Mouse (Mus musculus) small intestine, adult 2 months (tissue): ENCODE results near the gene Acaa1a. TPM values are rescaled to one million over a fixed set of nuclear protein-coding genes. Genes with fewer than 3 reads are reported as not detected.
A peak's percentile ranks its signal among the peaks of the same experiment; 100 is the strongest.

Experiments
- H3K27ac ChIP-seq: fragments of 200-500 bp; 2 replicates; pipeline ENCODE4 v1.5.1; 2012; ENCODE audit warnings: low read depth, low read length, control low read depth, inconsistent platforms; ENCODE audit not compliant: insufficient read depth
- H3K27me3 ChIP-seq: fragments of 200-500 bp; 2 replicates; pipeline ENCODE4 v1.6.1; 2012; ENCODE audit warnings: mild to moderate bottlenecking, moderate library complexity, low read length, inconsistent platforms; ENCODE audit not compliant: control insufficient read depth, insufficient read depth
- H3K36me3 ChIP-seq: fragments of 200-500 bp; 2 replicates; pipeline ENCODE4 v1.6.1; 2012; ENCODE audit warnings: mild to moderate bottlenecking, low read length, control low read depth, inconsistent platforms; ENCODE audit not compliant: control insufficient read depth, insufficient read depth
- H3K4me1 ChIP-seq: fragments of 200-500 bp; 2 replicates; pipeline ENCODE4 v1.6.1; 2012; ENCODE audit warnings: low read length, inconsistent platforms, mixed read lengths; ENCODE audit not compliant: control insufficient read depth, insufficient read depth, insufficient read length
- H3K4me3 ChIP-seq: fragments of 200-500 bp; 2 replicates; pipeline ENCODE4 v1.5.1; 2012; ENCODE audit warnings: low read depth, mild to moderate bottlenecking, control low read depth, inconsistent platforms, low read length, moderate library complexity
- CTCF ChIP-seq: fragments of 200-500 bp; IDR thresholded peaks from 2 replicates; pipeline ENCODE4 v1.5.1; 2012; ENCODE audit warnings: low read depth, mild to moderate bottlenecking, control low read depth, inconsistent platforms, low read length, moderate library complexity, mixed read lengths; ENCODE audit not compliant: insufficient replicate concordance, insufficient read length; ENCODE audit errors: extremely low read depth
- POLR2A ChIP-seq: fragments of 200-500 bp; IDR thresholded peaks from 2 replicates; pipeline ENCODE4 v1.6.1; 2012; ENCODE audit warnings: low read depth, mild to moderate bottlenecking, control low read depth, inconsistent platforms, low read length, moderate library complexity
- WGBS: fragments of 180-500 bp; shearing (Covaris S2); methylation state at CpG from one replicate; pipeline ENCODE4 v1.1.7; 2018; 5-methylcytosine and 5-hydroxymethylcytosine counted together
- polyA plus RNA-seq: library from polyadenylated mRNA; depleted of rRNA; stranded (reverse); fragments of >200 nt; gene quantifications from 2 replicates; pipeline ENCODE4 v1.2.3, GENCODE M21; 2012

Acaa1a gene
- polyA plus RNA-seq, 1 experiment: 776 TPM

- TF ChIP-seq POLR2A: no peak
- no peak for TF ChIP-seq CTCF
- H3K27ac ChIP-seq: no peak overlapping the region
- no peaks in the 10 kb centered on the region for H3K27me3 ChIP-seq
- H3K4me3 ChIP-seq: no peak overlapping the region
- 85% methylated on average over 10 of the region's 10 CpGs for WGBS
- H3K4me1 ChIP-seq: no peaks in the 10 kb centered on the region
- peaks cover 41% of the 10 kb centered on the region for H3K36me3 ChIP-seq
Measured at GRCm38 (mm10) chr9:119350947-119351705, 11.7 kb downstream of the Acaa1a start.

DNA sequence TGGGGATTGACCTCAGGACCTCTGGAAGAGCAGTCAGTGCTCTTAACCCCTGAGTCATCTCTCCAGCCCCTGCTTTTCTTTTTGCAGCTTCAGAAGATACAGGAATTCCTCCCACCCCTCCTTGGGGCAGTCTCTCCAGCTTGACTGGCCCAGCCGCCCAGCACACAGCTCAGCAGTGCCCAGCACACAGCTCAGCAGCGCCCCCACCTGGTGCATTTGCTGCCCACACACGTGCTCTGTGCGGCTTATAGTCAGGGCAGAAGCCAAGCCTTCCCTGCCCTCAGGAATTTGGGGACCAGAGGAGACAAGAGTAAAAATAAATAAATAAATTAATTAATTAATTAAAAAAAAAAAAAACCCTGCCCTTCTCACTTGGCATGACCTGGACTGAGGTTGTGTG, 12.6 kb downstream of the Acaa1a start:
- 25% methylated on average over 4 of the region's 4 CpGs for WGBS
- TF ChIP-seq CTCF (peak; percentile 78), POLR2A (no peak)
- Histone ChIP-seq H3K36me3 (peaks cover 34% of the 10 kb centered on the region), H3K27ac (no peak overlapping the region), H3K27me3 (no peaks in the 10 kb centered on the region), H3K4me1 (no peaks in the 10 kb centered on the region), H3K4me3 (no peak overlapping the region)

DNA sequence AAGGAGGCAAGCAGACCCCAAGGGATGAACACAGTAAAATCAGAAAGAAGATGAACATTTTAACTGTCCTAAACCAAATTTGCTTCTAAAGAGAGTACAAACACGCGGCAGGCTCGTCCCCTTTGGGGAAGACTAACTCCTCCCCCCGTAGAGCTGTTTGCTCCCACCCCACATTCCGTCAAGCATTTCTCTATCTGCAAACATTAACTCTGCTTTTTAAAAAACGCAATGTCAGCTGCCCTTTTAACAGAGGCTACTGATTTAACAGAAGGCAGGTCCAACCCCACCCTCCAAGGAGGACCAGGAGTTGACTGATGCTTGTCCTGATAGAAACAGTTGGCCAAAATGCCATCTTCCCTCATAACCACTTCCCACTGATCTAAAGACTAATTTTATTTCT, 14.4 kb downstream of the Acaa1a start:
- no peaks in the 10 kb centered on the region for H3K27me3 ChIP-seq
- WGBS: 71% methylated on average over 6 of the region's 6 CpGs
- H3K4me1 ChIP-seq: peaks cover 2% of the 10 kb centered on the region; the same call in 1 of the 2 replicates
- no peak overlapping the region for H3K27ac ChIP-seq
- H3K4me3 ChIP-seq: no peak overlapping the region
- TF ChIP-seq POLR2A (no peak), CTCF (no peak)
- H3K36me3 ChIP-seq: peaks cover 19% of the 10 kb centered on the region

- Histone ChIP-seq H3K4me1 (peaks cover 2% of the 10 kb centered on the region; the same call in 1 of the 2 replicates), H3K36me3 (peaks cover 7% of the 10 kb centered on the region), H3K27ac (no peak overlapping the region), H3K27me3 (no peaks in the 10 kb centered on the region), H3K4me3 (no peak overlapping the region)
- TF ChIP-seq CTCF (no peak), POLR2A (no peak)
- WGBS: 84% methylated on average over 6 of the region's 6 CpGs
Measured at GRCm38 (mm10) chr9:119355943-119356342, 16.5 kb downstream of the Acaa1a start.

- H3K27me3 ChIP-seq: no peaks in the 10 kb centered on the region
- H3K4me1 ChIP-seq: peaks cover 2% of the 10 kb centered on the region; the same call in 1 of the 2 replicates
- WGBS: 1% methylated on average over 65 of the region's 65 CpGs
- TF ChIP-seq POLR2A (peak; percentile 57; the same call in 1 of the 2 replicates), CTCF (peak; percentile 79)
- no peak within 1 kb of the TSS for H3K27ac ChIP-seq
- H3K36me3 ChIP-seq: no peaks in the 10 kb centered on the region
- peak within 1 kb of the TSS; percentile 78 for H3K4me3 ChIP-seq
Measured at GRCm38 (mm10) chr9:119357331-119358057, 18.0 kb downstream of the Acaa1a start, which contains the start of gene Xylb. Xylb (plus strand) TSS chr9:119357381.

GRCm38 (mm10) chr9:119358058-119358429, 18.6 kb downstream of the Acaa1a start:
- 16% methylated on average over 9 of the region's 9 CpGs for WGBS
- H3K4me3 ChIP-seq: peak overlapping the region; percentile 78
- H3K27ac ChIP-seq: no peak overlapping the region
- H3K27me3 ChIP-seq: no peaks in the 10 kb centered on the region
- H3K36me3 ChIP-seq: no peaks in the 10 kb centered on the region
- TF ChIP-seq CTCF: no peak
- no peak for TF ChIP-seq POLR2A
- peaks cover 5% of the 10 kb centered on the region; the same call in 1 of the 2 replicates for H3K4me1 ChIP-seq

GRCm38 (mm10) chr9:119361416-119361815, 21.9 kb downstream of the Acaa1a start:
- 91% methylated on average over 5 of the region's 5 CpGs for WGBS
- H3K27me3 ChIP-seq: no peaks in the 10 kb centered on the region
- H3K4me1 ChIP-seq: peaks cover 8% of the 10 kb centered on the region; the same call in 1 of the 2 replicates
- H3K4me3 ChIP-seq: no peak overlapping the region
- TF ChIP-seq CTCF (no peak), POLR2A (no peak)
- H3K36me3 ChIP-seq: no peaks in the 10 kb centered on the region
- no peak overlapping the region for H3K27ac ChIP-seq
